In genomic region chr10:108133253-108133652, GRCm38 (mm10) we compare ENCODE assay signal across 13 mouse cellular contexts. TPM values are rescaled to one million over a fixed set of nuclear protein-coding genes. Genes with fewer than 3 reads are reported as not detected.
DNase-seq lines count a peak whose midpoint lies in the region; ATAC-seq lines count a peak whose summit lies in the region.
"Had no signal": no experiment of that assay in that cellular context is flagged by ENCODE, and none has a peak within 500 bp of the region (broad histone marks: within the 10 kb centered on the region; RNA-seq: fewer than 3 reads in every experiment).

No protein-coding gene starts in this region.

- H3K36me3 ChIP-seq in embryonic facial prominence, embryonic 14.5 days (ENCODE audit: control insufficient read depth, insufficient read depth, low read length), result no peaks in the 10 kb centered on the region
- no peaks in the 10 kb centered on the region for H3K36me3 ChIP-seq in embryonic facial prominence, embryonic 10.5 days (replicated peaks)
- H3K36me3 ChIP-seq in heart, embryonic 16.5 days (ENCODE audit: control insufficient read depth, insufficient read depth), result no peaks in the 10 kb centered on the region
- H3K36me3 ChIP-seq in forebrain, embryonic 14.5 days (ENCODE audit: control insufficient read depth, insufficient read depth, low read length), result no peaks in the 10 kb centered on the region
- no peaks in the 10 kb centered on the region for H3K36me3 ChIP-seq in midbrain, embryonic 13.5 days
- H3K36me3 ChIP-seq: embryonic facial prominence, embryonic 13.5 days; liver, embryonic 13.5 days had no signal

- H3K9ac ChIP-seq in embryonic facial prominence, embryonic 14.5 days (ENCODE audit: low read depth, low read length), result no peak overlapping the region
- H3K9ac ChIP-seq in heart, embryonic 16.5 days (ENCODE audit: low read length), result peak overlapping the region; percentile 50; the same call in 1 of the 2 replicates
- H3K9ac ChIP-seq in forebrain, embryonic 14.5 days (ENCODE audit: low read length), result no peak overlapping the region
- H3K9ac ChIP-seq in midbrain, embryonic 13.5 days (replicated peaks), result no peak overlapping the region
- H3K9ac ChIP-seq: embryonic facial prominence, embryonic 13.5 days; liver, embryonic 13.5 days had no signal

- ATAC-seq in embryonic facial prominence, embryonic 14.5 days (ENCODE audit: low read depth), result no peak
- ATAC-seq in heart, embryonic 16.5 days (replicated peaks; ENCODE audit: extremely low read depth, insufficient read depth, low FRiP score), result no peak; the same call in 1 of the 2 replicates
- peak; percentile 85 for ATAC-seq in forebrain, embryonic 14.5 days
- peak; percentile 83 for ATAC-seq in midbrain, embryonic 13.5 days
- ATAC-seq: Patski had no signal

- WGBS in embryonic facial prominence, embryonic 14.5 days, result 79% methylated on average over 6 of the region's 6 CpGs
- 90% methylated on average over 6 of the region's 6 CpGs for WGBS in embryonic facial prominence, embryonic 10.5 days
- WGBS in heart, embryonic 16.5 days, result 83% methylated on average over 6 of the region's 6 CpGs
- WGBS in forebrain, embryonic 14.5 days, result 70% methylated on average over 6 of the region's 6 CpGs
- 85% methylated on average over 6 of the region's 6 CpGs for WGBS in midbrain, embryonic 13.5 days

- H3K4me3 ChIP-seq in embryonic facial prominence, embryonic 14.5 days (ENCODE audit: low read depth, low read length), result no peak overlapping the region
- H3K4me3 ChIP-seq in embryonic facial prominence, embryonic 10.5 days, result no peak overlapping the region
- H3K4me3 ChIP-seq in heart, embryonic 16.5 days (ENCODE audit: low read length), result no peak overlapping the region
- H3K4me3 ChIP-seq in forebrain, embryonic 14.5 days (ENCODE audit: low read depth, low read length), result no peak overlapping the region
- H3K4me3 ChIP-seq in midbrain, embryonic 13.5 days (replicated peaks), result no peak overlapping the region
- H3K4me3 ChIP-seq: embryonic facial prominence, embryonic 13.5 days; liver, embryonic 13.5 days had no signal

- no peak overlapping the region for H3K27ac ChIP-seq in embryonic facial prominence, embryonic 14.5 days (replicated peaks; ENCODE audit: low read depth, low read length)
- H3K27ac ChIP-seq in embryonic facial prominence, embryonic 10.5 days (replicated peaks), result no peak overlapping the region
- peak overlapping the region; percentile 62 for H3K27ac ChIP-seq in heart, embryonic 16.5 days (ENCODE audit: low read length)
- 0 out of 2 replicates have a peak overlapping the region, but pooled peaks have one; percentile 2 for H3K27ac ChIP-seq in forebrain, embryonic 14.5 days (ENCODE audit: low read depth, low read length)
- peak overlapping the region; percentile 19; the same call in 1 of the 2 replicates for H3K27ac ChIP-seq in midbrain, embryonic 13.5 days
- H3K27ac ChIP-seq: embryonic facial prominence, embryonic 13.5 days; liver, embryonic 13.5 days had no signal

- no peak overlapping the region for H3K4me2 ChIP-seq in embryonic facial prominence, embryonic 14.5 days (ENCODE audit: low read depth, low read length)
- 0 out of 2 replicates have a peak overlapping the region, but pooled peaks have one; percentile 40 for H3K4me2 ChIP-seq in heart, embryonic 16.5 days (ENCODE audit: low read depth, low read length)
- peak overlapping the region; percentile 18; the same call in 1 of the 2 replicates for H3K4me2 ChIP-seq in forebrain, embryonic 14.5 days (ENCODE audit: low read length)
- no peak overlapping the region for H3K4me2 ChIP-seq in midbrain, embryonic 13.5 days (replicated peaks)
- H3K4me2 ChIP-seq: embryonic facial prominence, embryonic 13.5 days; liver, embryonic 13.5 days had no signal

- H3K4me1 ChIP-seq in embryonic facial prominence, embryonic 14.5 days (ENCODE audit: control insufficient read depth, insufficient read depth, low read length), result no peaks in the 10 kb centered on the region
- H3K4me1 ChIP-seq in embryonic facial prominence, embryonic 10.5 days, result no peaks in the 10 kb centered on the region
- peaks cover 15% of the 10 kb centered on the region for H3K4me1 ChIP-seq in heart, embryonic 16.5 days (ENCODE audit: control insufficient read depth, insufficient read depth, low read length)
- no peaks in the 10 kb centered on the region for H3K4me1 ChIP-seq in forebrain, embryonic 14.5 days (ENCODE audit: control insufficient read depth, insufficient read depth, low read length)
- peaks cover 4% of the 10 kb centered on the region; the same call in 1 of the 2 replicates for H3K4me1 ChIP-seq in midbrain, embryonic 13.5 days (replicated peaks)
- H3K4me1 ChIP-seq: embryonic facial prominence, embryonic 13.5 days; liver, embryonic 13.5 days had no signal

- H3K27me3 ChIP-seq in embryonic facial prominence, embryonic 14.5 days (replicated peaks; ENCODE audit: control insufficient read depth, insufficient read depth, low read length), result no peaks in the 10 kb centered on the region
- H3K27me3 ChIP-seq in embryonic facial prominence, embryonic 10.5 days (replicated peaks; ENCODE audit: low read depth, poor library complexity, severe bottlenecking), result no peaks in the 10 kb centered on the region
- no peaks in the 10 kb centered on the region for H3K27me3 ChIP-seq in heart, embryonic 16.5 days (ENCODE audit: control insufficient read depth, insufficient read depth, low read length)
- H3K27me3 ChIP-seq in forebrain, embryonic 14.5 days (replicated peaks; ENCODE audit: control insufficient read depth, insufficient read depth, low read length), result no peaks in the 10 kb centered on the region
- H3K27me3 ChIP-seq in midbrain, embryonic 13.5 days, result no peaks in the 10 kb centered on the region
- H3K27me3 ChIP-seq: embryonic facial prominence, embryonic 13.5 days; liver, embryonic 13.5 days; Patski had no signal

- H3K9me3 ChIP-seq in embryonic facial prominence, embryonic 14.5 days (ENCODE audit: control insufficient read depth, low read length), result no peaks in the 10 kb centered on the region
- H3K9me3 ChIP-seq in embryonic facial prominence, embryonic 10.5 days, result no peaks in the 10 kb centered on the region
- no peaks in the 10 kb centered on the region for H3K9me3 ChIP-seq in heart, embryonic 16.5 days (replicated peaks; ENCODE audit: control insufficient read depth, low read length)
- H3K9me3 ChIP-seq in forebrain, embryonic 14.5 days (replicated peaks; ENCODE audit: control insufficient read depth, low read length), result no peaks in the 10 kb centered on the region
- no peaks in the 10 kb centered on the region for H3K9me3 ChIP-seq in midbrain, embryonic 13.5 days
- H3K9me3 ChIP-seq: embryonic facial prominence, embryonic 13.5 days; liver, embryonic 13.5 days had no signal

- peak; percentile 14 for DNase-seq in embryonic facial prominence, embryonic 14.5 days (ENCODE audit: low spot score)
- no peak for DNase-seq in embryonic facial prominence, embryonic 10.5 days (ENCODE audit: low spot score)
- no peak for DNase-seq in heart, postnatal 4 days
- DNase-seq in forebrain, embryonic 14.5 days (ENCODE audit: low spot score), result peak; percentile 57
- DNase-seq in cerebellum, adult 9-11 months, result no peak
- DNase-seq in embryo, embryonic 10 days (ENCODE audit: low spot score), result no peak
- DNase-seq: cerebellum, postnatal 14 days; liver, embryonic 13.5 days; lung, postnatal 14 days had no signal

RNA-seq across cellular contexts. Expression of gene Ppp1r12a, which starts 28.7 kb away (rescaled TPM):
- 71.9 and 74.5 TPM in 2 replicates for polyA plus RNA-seq in embryonic facial prominence, embryonic 14.5 days (2014; fragmentation: Nextera tagmentation; extraction: Ambion mirVana)
- 78.1 and 84.3 TPM in 2 replicates for polyA plus RNA-seq in embryonic facial prominence, embryonic 10.5 days (2016; fragmentation: Nextera tagmentation; extraction: Ambion mirVana)
- 91.0 and 95.4 TPM in 2 replicates for polyA plus RNA-seq in heart, embryonic 16.5 days (2015; fragmentation: Nextera tagmentation; extraction: Ambion mirVana)
- total RNA-seq in heart, postnatal 4 days (2021), result 100 to 1,000 TPM; 173 to 182 TPM
- 64.9 and 71.5 TPM in 2 replicates for polyA plus RNA-seq in forebrain, embryonic 14.5 days (2014; fragmentation: Nextera tagmentation; extraction: Ambion mirVana)
- 84.4 and 87.5 TPM in 2 replicates for polyA plus RNA-seq in midbrain, embryonic 13.5 days (2015; fragmentation: Nextera tagmentation; extraction: Ambion mirVana)

Comparison
In these comparisons a context has a peak if more than half of its experiments do, and no peak if none do; other contexts are left out.
1. DNase-seq: peak in embryonic facial prominence, embryonic 14.5 days (single experiment) and forebrain, embryonic 14.5 days (single experiment); none in embryonic facial prominence, embryonic 10.5 days (single experiment), heart, postnatal 4 days (single experiment), cerebellum, adult 9-11 months (single experiment) and embryo, embryonic 10 days (single experiment).
2. ATAC-seq: peak in forebrain, embryonic 14.5 days (single experiment) and midbrain, embryonic 13.5 days (single experiment); none in embryonic facial prominence, embryonic 14.5 days (single experiment) and heart, embryonic 16.5 days (single experiment).
3. H3K27ac ChIP-seq: peak in heart, embryonic 16.5 days (single experiment), forebrain, embryonic 14.5 days (single experiment) and midbrain, embryonic 13.5 days (single experiment); none in embryonic facial prominence, embryonic 14.5 days (single experiment) and embryonic facial prominence, embryonic 10.5 days (single experiment).
4. H3K4me2 ChIP-seq: peak in heart, embryonic 16.5 days (single experiment) and forebrain, embryonic 14.5 days (single experiment); none in embryonic facial prominence, embryonic 14.5 days (single experiment) and midbrain, embryonic 13.5 days (single experiment).